Mouse (Mus musculus): ENCODE results near the gene Sacs. TPM values are rescaled to one million over a fixed set of nuclear protein-coding genes. Genes with fewer than 3 reads are reported as not detected.
A peak's percentile ranks its signal among the peaks of the same experiment; 100 is the strongest.
"Not testable (repeated sequence)": the region's sequence is repeated elsewhere in the genome, so short reads cannot be mapped to it uniquely, and the experiment has no call there.

The Sacs gene
- polyA plus RNA-seq (2017; shearing (Covaris generic)), result 1 to 10 TPM; 5.2 to 6.6 (median 5.8) TPM

DNA sequence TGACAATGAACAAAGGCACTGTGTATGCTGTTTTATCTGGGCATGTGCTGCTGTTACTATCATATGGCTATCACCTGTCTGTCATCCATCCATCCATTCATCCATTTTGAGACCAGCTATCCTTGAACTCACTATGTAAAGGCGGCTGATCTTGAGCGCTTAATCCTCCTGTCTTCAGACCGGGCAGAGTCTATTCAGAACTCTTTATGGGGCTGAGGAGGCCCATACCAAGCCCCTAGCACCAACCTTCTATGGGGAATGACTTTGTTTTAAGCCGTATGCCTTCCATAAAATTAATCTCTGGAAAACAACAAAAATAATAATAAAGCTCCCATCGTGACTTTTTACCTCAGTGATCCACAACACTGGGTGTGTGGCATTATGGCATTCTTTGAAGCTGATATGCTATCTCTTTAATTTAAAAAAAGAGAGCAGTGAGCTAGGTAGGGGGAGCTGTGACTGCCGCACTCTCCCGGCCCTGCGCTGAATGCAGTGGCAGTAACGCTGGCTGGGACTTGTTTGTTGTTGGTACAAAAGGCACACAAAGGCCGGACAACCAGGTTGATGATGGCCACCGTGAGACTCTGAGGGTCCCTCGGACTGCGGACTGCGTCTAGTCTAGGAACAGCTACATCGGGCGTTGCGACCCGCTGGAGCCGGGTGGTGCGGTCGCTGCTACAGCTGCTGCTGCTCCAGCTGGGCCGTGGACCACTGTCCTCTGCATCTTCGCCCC is at the start of gene Sacs:
Sacs (plus strand) TSS at position 464 of the 733 bp plus-strand sequence.
- no peak for ATAC-seq

DNA sequence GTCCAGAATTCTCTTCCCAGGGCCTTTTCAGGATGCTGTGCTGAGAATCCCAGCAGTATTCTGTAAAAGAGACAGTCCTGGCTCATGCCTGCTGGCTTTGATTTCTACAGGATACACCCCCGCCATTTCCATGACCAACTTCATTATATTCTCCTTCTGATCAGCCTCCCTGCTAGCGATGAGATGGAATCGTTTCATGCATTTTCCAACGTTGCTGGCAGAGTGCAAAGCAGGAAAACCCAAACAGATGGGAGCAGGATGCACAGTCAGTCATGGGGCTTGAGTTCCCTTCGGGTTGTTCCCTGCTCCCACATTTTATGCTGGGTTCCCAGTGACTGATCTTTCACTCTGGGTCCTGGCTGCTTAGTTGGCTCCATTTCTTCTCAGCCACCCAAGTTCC is 47.3 kb upstream of the Sacs start:
- no peak for ATAC-seq

DNA sequence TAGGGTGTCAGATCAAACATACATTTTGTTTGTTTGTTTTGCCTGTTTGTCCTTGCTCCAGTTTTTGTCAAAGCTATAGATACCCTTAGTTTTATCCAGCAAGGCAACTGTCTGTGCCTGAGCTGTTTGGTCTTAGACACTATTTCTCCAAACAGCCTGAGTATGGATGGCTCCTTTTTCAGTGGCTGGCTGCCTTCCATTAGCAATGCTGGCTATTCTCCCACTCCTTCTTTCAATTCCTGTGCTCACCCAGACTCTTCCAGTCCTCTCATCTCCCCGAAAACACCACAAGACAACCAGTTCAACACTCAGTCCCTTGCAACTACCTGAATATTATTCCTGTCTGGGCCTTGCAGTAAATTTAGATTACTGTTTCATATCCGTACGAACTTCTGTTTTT is 46.2 kb upstream of the Sacs start:
- no peak for ATAC-seq

DNA sequence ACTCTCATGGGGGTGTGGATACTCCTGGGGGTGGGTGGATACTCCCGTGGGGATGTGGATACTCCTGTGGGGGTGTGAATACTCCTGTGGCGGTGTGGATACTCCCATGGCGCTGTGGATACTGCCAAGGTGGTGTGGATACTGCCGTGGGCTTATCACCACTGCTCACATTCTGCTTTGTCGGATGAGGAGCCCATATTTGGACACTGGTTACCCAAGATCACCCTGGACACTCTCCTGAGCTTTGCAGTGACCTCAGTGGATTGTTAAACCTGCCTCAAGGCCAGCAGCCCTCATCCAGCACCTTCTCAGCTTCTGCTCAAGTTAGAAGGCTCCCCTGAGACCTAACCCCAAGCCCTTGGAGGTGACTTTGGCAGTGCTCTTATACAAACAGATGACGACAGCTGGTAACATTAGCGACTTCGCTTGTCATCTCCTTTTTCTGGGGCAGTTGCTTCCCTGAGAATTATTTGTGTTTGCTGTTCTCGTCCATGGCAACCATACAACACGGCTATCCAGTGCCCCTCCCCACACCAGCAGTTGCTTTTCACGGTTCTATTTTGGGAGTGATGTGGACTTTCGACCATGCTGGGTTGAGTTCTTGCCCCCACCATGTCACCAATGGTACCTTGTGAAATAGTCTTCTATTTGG is 40.2 kb upstream of the Sacs start:
- no peak for ATAC-seq

DNA sequence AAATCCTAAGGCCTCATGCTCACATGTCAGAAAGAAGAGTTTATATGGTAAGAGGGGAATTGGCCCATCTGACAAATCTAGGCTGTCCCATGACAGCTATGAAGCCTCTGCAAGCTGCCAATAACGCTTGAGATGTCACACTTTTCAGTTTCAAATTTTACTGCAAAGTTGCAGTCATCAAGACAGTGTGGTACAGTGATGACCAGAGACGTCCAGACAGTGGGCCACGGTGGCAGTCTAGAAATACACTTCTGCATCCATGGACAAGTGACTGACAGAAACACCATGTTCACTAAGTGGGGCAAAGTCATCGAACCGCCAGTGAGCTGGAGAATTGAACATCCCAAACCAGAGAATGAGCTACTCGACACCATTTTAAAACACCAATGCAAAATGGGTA is 37.5 kb upstream of the Sacs start:
- no peak for ATAC-seq

DNA sequence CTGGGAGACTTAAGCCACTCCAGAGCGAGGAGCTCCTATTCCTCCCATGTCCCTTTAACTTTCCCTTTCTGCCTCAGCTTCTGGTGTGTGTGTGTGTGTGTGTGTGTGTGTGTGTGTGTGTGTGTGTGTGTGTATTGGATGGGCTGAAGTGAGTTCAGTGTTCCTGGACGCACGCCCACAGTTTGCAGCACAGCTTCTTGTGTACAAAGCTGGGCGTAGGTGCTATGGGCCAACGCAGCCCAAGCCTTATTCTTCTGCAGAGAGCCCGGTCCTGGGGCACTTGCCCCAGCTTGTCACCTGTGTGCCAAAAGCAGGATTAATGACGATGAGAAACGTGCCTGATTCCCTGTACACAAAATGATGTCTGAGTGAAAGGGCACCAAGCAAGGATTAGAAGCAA is 31.9 kb upstream of the Sacs start:
- ATAC-seq, result no peak

DNA sequence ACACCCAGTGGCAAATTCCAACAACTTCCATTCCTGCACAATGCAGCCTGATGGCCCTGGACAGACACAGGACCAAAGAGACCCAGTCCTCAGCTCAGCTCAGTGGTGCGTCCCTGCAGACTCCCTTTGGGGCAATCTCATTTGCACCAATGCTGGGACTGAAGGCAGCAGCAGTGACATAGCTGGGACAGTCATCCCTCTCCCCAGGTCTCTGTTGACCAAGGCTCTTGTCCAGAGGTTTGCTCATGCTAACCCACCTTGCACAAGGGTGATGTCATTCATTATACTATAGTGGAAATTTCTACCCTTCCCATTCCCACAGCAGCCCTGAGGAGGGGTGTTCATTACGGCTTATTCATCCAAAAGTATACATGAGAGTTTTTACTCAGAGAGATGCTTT is 29.6 kb upstream of the Sacs start:
- no peak for ATAC-seq

DNA sequence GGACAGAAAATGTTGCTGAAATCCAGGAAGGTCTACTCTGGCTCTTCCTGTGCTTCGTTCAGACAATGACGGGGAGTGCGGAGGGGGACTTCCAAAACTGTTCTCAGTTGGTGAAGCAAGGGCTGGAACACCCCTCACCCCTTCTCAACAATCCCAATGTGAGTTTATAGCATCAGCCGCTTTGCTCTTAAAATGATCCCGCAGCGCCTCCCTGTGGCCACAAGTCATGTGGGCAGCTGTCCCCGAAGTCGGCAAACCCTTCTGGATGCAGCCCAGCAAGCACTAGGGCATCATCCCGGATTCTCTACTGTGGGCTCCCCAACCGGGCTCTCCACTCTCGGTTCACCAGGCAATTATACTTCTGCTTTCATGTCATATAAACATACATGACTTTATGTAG is 25.9 kb upstream of the Sacs start:
- peak; percentile 54 for ATAC-seq

DNA sequence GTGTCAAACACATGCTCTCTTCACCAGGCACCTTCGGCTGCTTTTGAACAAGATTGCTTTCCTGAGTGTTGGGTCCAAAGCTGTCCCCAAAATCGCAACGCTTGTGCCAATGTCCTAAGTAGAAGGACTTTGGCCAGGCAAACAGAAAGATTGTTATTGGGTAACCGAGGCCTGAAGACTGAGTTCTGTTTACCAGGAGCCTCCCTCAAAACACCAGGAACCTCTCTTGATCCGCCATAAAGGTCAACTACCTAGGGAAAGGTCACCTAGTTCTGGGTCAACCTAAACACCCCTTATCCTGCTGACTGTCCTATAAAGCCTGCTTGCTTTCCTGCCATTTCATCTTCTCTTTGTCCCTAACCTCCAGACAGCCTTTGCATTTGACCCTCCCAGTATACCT is 13.5 kb upstream of the Sacs start:
- ATAC-seq, result no peak

DNA sequence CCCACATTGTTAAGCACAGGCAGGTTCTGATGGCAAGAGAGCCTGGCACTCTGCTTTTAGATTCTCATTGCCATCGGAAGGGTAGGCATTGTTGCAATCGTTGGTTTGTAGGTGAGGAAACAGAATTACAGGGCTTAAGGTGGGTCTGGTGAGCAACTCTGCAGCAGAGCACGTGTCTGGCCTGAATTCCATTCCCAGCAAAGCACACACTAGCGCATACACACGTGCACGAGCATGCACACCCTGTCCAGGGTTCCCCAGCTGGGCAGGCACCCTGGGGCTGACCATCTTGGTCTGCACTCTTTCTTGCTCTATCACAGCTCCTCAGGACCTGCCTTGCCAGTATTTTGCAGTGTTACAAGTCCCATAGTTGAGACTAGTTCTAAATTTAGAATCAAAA is 13.1 kb upstream of the Sacs start:
- no peak for ATAC-seq

DNA sequence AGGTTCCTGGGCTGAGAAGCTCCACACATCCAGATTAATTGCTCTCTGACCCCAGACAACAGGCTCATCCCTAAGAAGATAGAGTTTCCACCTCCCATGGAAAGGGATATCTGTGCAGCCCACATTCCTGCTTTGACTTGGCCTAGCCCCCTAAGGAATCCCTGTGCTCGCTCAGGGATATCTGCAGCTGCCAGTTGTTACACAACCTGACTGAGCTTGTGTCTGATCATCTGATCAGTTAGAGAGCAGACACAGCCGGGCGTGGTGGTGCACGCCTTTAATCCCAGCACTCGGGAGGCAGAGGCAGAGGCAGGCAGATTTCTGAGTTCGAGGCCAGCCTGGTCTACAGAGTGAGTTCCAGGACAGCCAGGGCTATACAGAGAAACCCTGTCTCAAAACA is 10.9 kb upstream of the Sacs start:
- ATAC-seq, result not testable (repeated sequence)

DNA sequence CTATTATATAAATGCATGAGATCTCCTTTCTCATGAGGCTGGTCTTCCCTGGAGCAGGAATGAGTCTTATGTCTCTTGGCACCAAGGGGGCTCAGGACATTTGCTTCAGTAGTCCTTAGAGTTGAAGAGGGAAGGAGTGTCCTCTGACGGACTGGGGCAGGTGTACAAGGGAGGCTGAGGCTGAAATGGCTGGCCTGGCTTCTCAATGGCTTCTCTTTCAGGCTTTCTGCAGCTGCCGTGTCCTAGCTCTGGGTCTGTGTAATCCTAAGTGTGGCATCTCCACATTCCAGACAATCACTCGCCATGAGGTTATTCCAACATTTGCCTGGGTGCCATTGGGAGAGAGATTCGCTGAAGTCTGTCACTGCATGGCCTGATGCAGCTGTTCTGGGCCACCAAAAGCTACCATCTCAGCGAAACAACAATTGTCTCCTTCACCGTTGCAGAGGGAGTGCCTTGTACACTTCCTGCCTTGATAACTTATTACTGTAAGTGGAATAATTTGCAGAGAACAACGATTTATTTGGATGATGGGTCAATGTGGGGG is 9.2 kb upstream of the Sacs start:
- ATAC-seq, result no peak

DNA sequence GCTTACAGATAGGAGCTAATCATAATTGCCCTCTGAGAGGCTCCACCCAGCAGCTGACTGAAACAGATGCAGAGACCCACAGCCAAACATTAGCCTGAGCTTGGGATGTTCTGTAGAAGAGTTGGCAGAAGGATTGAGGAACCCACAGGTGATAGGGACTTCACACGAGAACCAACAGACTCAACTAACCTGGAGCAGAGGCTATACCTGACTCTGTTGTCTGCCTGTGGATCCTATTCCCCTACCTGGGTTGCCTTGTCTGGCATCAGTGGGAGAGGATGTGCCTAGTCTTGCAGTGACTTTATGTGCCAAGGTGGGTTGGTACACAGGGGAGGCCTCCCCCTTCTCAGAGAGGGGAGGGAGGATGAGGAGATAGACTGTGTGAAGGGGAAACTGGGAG is 5.7 kb upstream of the Sacs start:
- no peak for ATAC-seq

DNA sequence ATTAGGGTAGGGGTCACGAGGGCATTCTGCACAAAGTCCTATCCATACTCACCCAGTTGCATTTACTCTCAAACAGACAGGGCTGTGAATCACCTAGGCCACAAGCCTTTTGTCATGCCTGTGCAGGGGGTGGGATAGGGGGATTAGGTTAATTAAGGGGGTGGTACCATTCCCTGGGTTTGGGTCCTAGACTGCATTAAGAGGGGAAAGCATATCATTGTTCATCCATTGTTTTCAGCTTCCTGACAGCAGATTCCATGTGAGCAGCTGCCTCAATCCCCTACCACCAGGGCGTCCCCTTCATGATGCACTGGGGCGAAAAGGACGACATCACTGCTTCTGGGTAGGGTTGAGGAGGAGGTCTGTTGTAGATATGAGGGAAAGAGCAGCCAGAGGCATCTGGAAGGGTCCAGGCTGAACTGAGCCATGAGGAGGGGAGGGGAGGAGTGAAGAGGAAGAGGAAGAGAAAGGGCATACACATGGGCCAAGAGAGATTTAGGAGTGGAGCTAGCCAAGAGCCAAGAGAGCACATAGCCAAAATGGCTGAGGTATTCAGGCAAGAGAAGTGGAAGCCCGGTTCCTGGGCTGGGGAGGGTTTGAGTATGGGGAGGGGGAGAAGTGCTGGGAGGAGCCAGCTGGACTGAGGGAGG is 3.8 kb upstream of the Sacs start:
- no peak for ATAC-seq

DNA sequence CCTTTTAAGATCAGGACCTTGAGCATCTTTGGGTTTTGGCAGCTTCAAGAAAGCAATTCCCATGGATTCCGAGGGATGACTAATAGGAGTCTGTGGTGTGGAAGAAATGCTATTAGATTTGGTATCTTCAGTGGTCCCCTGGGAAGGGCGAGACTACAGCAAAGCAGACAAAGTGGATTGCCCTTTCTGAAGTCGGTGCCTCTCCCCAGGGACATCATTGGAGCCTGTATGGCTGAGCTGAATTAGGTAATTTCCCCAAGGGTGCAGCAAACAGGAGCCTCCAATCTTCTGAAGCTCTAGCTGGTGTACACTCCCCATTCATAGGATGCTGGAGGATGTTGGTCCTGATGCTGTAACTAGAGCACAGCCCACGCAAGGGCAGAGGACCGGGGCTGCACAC is 847 bp upstream of the Sacs start:
- no peak for ATAC-seq

DNA sequence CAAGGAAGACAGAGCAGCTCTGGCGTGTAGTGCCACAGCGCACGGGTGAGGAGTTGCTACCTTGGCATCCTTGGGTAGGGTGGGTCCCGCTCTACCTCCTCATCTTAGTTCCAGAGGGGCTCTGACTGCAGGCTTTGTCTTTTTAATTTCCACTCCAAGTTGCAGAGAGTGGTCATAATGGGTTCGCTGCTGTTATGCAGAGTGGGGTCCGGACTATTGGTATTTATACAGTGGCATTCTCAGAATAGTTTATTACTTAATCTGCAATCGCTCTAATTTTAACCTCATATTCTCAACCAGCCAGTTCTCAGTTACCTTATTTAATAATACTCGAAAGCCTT is 440 bp downstream of the Sacs start:
- ATAC-seq, result no peak

DNA sequence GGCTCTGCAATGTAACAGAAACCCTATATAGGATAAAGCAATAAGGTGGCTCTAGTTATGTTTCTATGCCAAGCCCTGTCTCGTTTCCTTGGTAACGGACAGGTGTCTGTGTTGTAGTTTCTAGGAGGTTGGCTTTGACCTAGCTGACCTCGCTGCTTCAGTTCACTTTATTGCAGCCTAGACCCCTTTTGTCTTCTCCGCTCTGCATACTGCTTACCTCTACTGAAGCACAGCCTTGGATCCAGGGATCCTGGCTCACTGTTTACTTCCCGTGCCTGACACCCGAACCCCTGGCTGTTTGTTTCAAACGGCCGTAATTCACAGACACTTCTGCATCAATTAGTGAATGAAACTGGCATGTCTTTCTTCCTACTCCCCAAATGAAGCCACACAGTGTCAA is 5.1 kb downstream of the Sacs start:
- ATAC-seq, result no peak

DNA sequence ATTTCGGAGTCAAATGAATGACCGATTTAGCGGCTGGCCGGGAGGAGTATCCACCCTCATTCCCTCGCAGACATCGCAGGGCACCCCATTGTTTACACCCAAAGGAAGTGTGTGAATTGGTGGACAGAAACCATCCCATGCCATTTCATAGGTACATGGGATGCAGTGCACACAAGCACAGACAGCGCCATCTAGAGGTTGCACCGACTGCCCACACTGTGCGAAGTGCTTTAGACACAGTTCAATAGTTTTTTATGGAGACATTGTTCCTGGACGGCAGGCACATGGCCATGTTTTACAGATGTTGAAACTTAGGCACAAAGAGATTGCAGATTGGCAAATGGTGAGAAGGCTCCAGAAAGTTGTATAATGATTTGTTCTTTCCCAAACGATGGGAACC is 5.6 kb downstream of the Sacs start:
- no peak for ATAC-seq

DNA sequence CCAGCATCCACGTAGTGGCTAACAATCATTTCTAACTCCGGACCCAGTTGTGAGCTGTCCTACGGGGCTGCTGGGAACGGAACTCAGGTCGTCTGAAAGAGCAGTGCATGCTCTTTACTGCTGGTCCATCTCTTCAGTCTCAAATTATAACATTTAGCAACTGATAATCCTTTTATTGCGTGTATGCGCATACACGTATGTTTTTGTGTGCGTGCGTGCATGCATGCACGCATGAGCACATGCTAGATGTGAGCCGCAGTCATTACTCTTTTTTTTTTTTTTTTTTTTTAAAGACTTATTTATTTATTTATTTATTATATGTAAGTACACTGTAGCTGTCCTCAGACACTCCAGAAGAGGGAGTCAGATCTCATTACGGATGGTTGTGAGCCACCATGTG is 12.2 kb downstream of the Sacs start:
- ATAC-seq, result not testable (repeated sequence)

DNA sequence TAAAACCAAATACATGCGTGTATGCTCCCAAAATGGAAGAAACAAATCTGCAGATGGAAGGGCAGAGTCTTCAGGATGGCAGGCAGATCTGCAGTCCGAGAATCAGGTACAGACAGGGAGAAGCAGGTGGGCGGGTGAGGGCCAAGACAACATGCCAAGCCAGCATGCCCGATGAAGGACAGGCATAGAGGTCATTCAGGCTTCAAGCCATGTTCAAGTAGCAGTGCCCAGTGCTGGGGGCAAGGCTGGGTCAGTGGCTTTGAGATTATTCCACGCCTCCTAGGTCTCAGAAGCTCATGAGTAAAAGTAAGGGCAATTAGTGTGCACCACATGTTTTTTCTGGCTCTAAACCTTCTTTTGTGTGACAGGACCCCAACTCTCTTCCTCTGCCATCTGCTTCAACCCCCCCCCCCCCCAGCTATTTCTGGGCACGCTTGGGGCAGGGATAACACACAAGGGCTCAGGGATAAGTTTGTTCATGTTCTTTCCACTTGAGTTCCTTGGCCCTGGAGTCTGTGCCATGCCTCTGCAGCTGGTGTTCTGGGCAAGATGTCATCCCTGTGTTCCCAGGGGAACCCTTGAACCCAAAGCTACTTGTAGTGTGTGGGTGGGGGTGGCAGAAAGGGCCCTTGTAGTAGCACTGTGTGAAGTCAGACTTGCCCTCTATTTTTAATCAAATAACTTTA is 16.8 kb downstream of the Sacs start:
- ATAC-seq, result no peak

DNA sequence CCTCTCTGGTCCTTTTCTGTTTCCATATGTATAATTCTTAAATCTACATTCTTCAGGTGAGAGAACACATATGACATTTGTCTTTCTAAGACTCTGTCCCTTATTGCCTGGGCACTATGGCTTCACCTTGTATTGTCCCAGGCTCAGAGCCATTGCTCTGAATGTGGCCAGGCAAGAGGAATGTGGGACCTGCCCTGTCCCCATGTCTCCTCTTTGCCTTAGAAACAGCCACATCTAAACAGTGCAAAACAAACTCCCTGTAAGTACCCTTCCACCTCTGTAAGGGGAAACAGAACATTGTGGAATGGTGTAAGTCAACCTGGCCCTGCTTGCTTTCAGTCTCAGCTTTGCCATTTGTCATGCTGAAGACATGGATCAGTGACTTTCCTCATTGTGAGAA is 17.4 kb downstream of the Sacs start:
- no peak for ATAC-seq

DNA sequence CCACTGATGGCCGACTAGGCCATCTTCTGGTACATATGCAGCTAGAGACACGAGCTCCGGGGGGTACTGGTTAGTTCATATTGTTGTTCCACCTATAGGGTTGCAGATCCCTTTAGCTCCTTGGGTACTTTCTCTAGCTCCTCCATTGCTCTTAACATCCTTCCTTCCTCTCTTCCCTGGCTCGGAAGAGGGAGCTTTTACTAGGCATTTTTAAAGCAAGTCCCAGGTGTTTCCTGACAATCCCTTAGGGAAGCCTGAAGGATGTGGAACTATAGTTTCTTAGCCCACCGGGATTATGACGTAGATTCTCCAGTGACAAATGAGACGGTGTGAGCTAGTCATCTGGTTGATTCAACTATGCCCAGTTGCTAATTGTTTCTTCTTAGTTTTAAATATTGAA is 19.2 kb downstream of the Sacs start:
- ATAC-seq, result not testable (repeated sequence)

DNA sequence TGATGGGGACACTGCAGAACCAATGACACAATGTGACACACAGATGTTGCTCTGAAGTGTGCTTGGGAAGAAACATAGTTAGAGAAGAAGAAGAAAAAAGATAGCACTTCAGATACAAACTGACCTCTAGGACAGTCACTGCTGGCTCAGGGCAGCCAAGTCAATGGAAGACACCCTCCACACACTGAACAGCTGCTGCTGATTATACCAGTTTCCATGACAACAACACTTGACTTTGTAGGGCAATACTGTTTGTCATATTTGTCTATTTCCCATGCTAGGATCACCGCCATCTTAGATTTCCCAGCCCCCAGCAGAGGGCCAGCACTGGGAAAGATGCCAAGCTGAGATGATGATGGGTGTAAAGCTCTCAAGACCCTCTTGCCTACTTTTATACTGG is 22.7 kb downstream of the Sacs start:
- no peak for ATAC-seq
